Mouse (Mus musculus): ENCODE measurements around the gene Anapc15.
"Not testable (repeated sequence)": the region's sequence is repeated elsewhere in the genome, so short reads cannot be mapped to it uniquely, and the experiment has no call there.

Anapc15 gene

DNA sequence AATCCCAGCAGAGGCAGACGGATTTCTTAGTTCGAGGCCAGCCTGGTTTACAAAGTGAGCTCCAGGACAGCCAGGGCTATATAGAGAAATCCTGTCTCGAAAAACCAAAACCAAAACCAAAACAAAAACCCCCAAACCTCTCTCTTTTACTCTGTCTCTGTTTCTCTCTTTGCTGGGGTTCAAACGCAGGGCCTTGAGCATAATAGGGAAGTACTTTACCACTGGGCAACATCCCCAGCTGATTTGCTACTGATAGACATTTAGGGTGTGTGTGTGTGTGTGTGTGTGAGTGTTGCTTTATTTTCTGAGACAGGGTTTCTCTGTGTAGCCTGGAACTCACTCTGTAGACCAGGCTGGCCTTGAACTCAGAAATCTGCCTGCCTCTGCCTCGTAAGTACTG, 85.5 kb downstream of the Anapc15 start:
- DNase-seq (ENCODE audit: low read depth, low spot score) = not testable (repeated sequence)

All from R1 (cell line).